Mouse (Mus musculus) embryonic facial prominence, embryonic 13.5 days (tissue): ENCODE data around the gene Slc7a5. TPM values are rescaled to one million over a fixed set of nuclear protein-coding genes. Genes with fewer than 3 reads are reported as not detected.

Experiments
- ATAC-seq: fragments of 200-750 bp; cut with Nextera tagmentation; 2 replicates; pipeline ENCODE4 v1.8.0; 2017; ENCODE audit warnings: low read depth; ENCODE audit not compliant: insufficient number of reproducible peaks, insufficient read depth, low FRiP score, low TSS enrichment
- H3K27ac ChIP-seq: fragments of 300-500 bp; sonication (generic); 2 replicates; pipeline ENCODE4 v1.5.1; 2015; ENCODE audit warnings: moderate library complexity, mild to moderate bottlenecking, inconsistent platforms
- H3K27me3 ChIP-seq: fragments of 300-500 bp; sonication (generic); 2 replicates; pipeline ENCODE4 v1.6.1; 2015; ENCODE audit warnings: mild to moderate bottlenecking, inconsistent platforms
- H3K36me3 ChIP-seq: fragments of 300-500 bp; sonication (generic); 2 replicates; pipeline ENCODE4 v1.6.1; 2015; ENCODE audit warnings: mild to moderate bottlenecking, inconsistent platforms
- H3K4me1 ChIP-seq: fragments of 300-500 bp; sonication (generic); 2 replicates; pipeline ENCODE4 v1.6.1; 2015; ENCODE audit warnings: inconsistent platforms
- H3K4me2 ChIP-seq: fragments of 300-500 bp; sonication (generic); 2 replicates; pipeline ENCODE4 v1.6.1; 2015; ENCODE audit warnings: moderate library complexity, mild to moderate bottlenecking, inconsistent platforms
- H3K4me3 ChIP-seq: fragments of 300-500 bp; sonication (generic); 2 replicates; pipeline ENCODE4 v1.5.1; 2015; ENCODE audit warnings: mild to moderate bottlenecking, inconsistent platforms
- H3K9ac ChIP-seq: fragments of 300-500 bp; sonication (generic); 2 replicates; pipeline ENCODE4 v1.6.1; 2015; ENCODE audit warnings: mild to moderate bottlenecking, inconsistent platforms
- H3K9me3 ChIP-seq: fragments of 300-500 bp; sonication (generic); 2 replicates; pipeline ENCODE4 v1.6.1; 2016; ENCODE audit warnings: inconsistent platforms
- WGBS: fragments of 180-500 bp; shearing (Covaris S2); methylation state at CpG from one replicate; pipeline ENCODE4 v1.1.7; 2015; ENCODE audit warnings: mixed read lengths; 5-methylcytosine and 5-hydroxymethylcytosine counted together
- polyA plus RNA-seq: library from polyadenylated mRNA; unstranded; fragments of >200 nt; fragmentation: Nextera tagmentation; extraction: Ambion mirVana; gene quantifications from 2 replicates; pipeline ENCODE4 v1.2.1, GENCODE M21; 2015

Slc7a5 gene
- polyA plus RNA-seq, 1 experiment from 2014 or later = 18.3 TPM

- peaks cover 7% of the 10 kb centered on the region for H3K4me1 ChIP-seq
- no peaks in the 10 kb centered on the region for H3K27me3 ChIP-seq
- no peaks in the 10 kb centered on the region for H3K36me3 ChIP-seq
- no peak overlapping the region for H3K27ac ChIP-seq
- WGBS = 41% methylated on average over 4 of the region's 4 CpGs
- no peak overlapping the region for H3K4me2 ChIP-seq
- no peak overlapping the region for H3K4me3 ChIP-seq
- H3K9ac ChIP-seq = no peak overlapping the region
- no peak for ATAC-seq
- H3K9me3 ChIP-seq = no peaks in the 10 kb centered on the region
These were observed 27.0 kb upstream of the Slc7a5 start for GRCm38 (mm10) chr8:121934506-121934905.

DNA sequence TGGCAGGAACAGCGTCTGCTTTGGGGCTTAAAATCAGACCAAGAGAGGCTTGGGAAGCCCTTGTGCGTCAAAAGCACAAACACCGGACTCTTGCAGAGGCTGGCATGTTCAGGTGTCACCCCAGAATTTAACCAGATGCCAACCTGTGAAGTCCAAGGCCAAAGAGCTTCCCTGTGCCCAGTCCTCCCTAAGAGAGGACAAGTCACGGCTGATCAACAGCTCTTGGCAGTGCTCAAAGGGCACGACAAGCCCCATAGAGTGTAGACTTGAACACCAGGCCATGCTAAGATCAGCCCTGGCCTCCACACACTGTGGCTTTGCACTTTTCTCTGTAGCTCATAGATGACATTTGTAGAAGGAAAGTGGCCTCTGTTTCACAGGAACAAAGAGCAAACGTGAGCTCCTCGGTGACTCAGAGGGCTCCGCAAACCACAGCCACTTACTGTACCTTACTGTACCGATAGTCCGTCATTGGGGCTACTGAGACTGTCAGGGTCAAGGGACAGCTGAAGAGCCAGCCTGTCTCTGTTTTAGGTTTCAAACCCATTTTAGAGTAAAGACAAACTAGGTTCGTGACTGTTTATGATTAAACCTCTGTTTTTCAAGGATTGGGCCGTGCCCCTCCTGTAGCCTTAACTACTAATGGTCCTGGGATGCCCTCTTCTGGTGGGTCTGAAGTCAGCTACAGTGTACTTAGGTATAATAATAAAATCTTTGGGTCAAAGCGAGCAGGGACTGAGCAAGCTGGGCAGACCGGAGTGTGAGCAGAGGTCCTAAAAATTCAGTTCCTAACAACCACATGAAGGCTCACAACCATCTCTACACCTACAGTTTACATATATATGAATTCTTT is 25.4 kb upstream of the Slc7a5 start:
- ATAC-seq = no peak

DNA sequence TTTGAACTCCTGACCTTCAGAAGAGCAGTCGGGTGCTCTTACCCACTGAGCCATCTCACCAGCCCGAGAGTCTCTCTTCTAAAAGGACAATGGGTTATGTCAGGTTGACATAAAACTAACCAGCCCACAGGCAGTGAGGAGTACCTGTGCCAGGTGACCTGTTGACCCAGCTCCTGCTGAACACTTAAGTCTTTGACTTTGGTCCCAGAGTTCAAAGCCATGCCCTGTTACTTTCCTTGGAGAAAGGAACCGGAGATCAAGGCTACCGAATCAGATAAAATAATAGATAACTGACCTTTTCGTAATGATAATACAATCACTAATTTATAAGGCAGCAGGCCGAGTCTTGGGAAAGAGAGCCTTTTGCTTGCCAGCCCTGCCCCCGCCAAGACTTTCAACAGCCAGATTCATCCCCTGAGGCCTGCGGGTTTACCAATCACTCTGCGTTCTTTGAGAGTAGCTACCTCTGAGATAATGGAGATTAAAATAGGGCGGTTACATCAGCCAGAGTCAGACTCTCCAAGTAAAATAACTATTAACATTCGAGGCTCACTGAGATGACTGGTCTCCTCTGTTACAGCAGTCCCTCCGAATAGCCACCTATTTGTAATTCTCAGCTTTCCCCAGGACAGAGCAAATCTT is 24.7 kb upstream of the Slc7a5 start:
- no peak overlapping the region for H3K4me3 ChIP-seq
- H3K27me3 ChIP-seq = no peaks in the 10 kb centered on the region
- H3K27ac ChIP-seq = no peak overlapping the region
- no peak for ATAC-seq
- H3K9me3 ChIP-seq = no peaks in the 10 kb centered on the region
- 68% methylated on average over 12 of the region's 12 CpGs for WGBS
- no peak overlapping the region for H3K9ac ChIP-seq
- H3K4me2 ChIP-seq = no peak overlapping the region
- no peaks in the 10 kb centered on the region for H3K36me3 ChIP-seq
- peaks cover 7% of the 10 kb centered on the region for H3K4me1 ChIP-seq

More for the DNA sequence above, 25.4 kb upstream of the Slc7a5 start:
- no peaks in the 10 kb centered on the region for H3K36me3 ChIP-seq
- WGBS = 81% methylated on average over 14 of the region's 14 CpGs
- no peak overlapping the region for H3K4me3 ChIP-seq
- H3K9me3 ChIP-seq = no peaks in the 10 kb centered on the region
- no peaks in the 10 kb centered on the region for H3K27me3 ChIP-seq
- no peak overlapping the region for H3K27ac ChIP-seq
- H3K4me2 ChIP-seq = no peak overlapping the region
- no peak overlapping the region for H3K9ac ChIP-seq
- peaks cover 7% of the 10 kb centered on the region for H3K4me1 ChIP-seq

DNA sequence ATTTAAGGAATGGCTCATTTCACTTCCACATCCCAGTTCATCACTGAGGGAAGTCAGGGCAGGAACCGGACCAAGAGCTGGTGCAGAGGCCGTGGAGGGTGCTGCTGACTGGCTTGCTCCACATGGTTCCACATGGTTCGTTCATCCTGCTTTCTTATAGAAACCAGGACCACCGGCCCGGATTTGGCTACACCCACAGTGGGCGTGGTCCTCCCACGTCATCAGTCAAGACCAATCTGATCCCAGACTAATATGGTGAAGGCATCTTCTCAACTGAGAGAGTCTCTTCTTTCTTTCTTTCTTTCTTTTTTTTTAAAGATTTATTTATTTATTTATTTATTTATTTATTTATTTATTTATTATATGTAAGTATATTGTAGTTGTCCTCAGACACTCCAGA is 24.1 kb upstream of the Slc7a5 start:
- no peak for ATAC-seq
- no peak overlapping the region for H3K9ac ChIP-seq

DNA sequence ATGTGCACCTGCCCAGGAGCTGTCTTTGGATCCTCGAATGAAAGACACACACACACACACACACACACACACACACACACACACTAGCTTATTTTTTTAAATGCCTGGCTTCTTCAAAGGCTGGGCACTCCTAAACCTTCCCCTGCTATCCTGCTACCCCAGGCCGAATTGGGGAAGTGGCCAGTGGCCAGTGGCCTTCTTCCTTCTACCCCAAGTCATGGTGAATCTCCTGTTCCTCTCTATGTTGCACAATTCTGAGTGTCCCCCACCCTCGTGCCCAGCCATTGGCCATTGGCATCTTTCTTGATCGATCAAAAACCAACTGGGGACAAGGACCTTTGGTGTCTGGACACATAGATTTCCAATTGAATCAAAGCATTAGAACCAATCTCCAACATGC is 22.6 kb upstream of the Slc7a5 start:
- no peak overlapping the region for H3K9ac ChIP-seq
- no peak overlapping the region for H3K27ac ChIP-seq
- no peaks in the 10 kb centered on the region for H3K27me3 ChIP-seq
- H3K4me2 ChIP-seq = no peak overlapping the region
- H3K4me1 ChIP-seq = peaks cover 1% of the 10 kb centered on the region; the same call in 1 of the 2 replicates
- H3K9me3 ChIP-seq = no peaks in the 10 kb centered on the region
- ATAC-seq = no peak
- no peak overlapping the region for H3K4me3 ChIP-seq
- 83% methylated on average over 4 of the region's 4 CpGs for WGBS
- no peaks in the 10 kb centered on the region for H3K36me3 ChIP-seq

More for the DNA sequence above, 24.1 kb upstream of the Slc7a5 start:
- WGBS = 76% methylated on average over 7 of the region's 7 CpGs
- Histone ChIP-seq H3K4me2 (no peak overlapping the region), H3K36me3 (no peaks in the 10 kb centered on the region), H3K9me3 (no peaks in the 10 kb centered on the region), H3K4me3 (no peak overlapping the region), H3K27me3 (no peaks in the 10 kb centered on the region), H3K4me1 (peaks cover 7% of the 10 kb centered on the region), H3K27ac (no peak overlapping the region)

DNA sequence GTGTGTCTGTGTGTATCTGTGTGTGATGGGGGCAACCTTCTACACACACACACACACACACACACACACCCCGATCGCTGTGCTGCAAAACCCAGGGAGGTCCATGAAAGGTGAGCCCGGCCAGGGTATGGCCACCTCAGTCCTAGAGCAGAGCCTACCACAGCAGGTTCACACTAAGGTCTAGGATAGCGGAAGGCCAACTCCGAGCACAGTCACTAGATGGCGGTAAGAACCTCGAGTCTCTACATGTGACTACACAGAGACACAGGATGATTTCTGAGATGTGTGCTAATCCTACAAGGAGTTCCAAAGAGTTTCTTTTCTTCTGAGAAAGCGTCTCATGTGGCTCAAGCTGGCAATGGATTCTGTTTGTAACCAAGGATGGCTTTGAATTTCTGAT is 19.8 kb upstream of the Slc7a5 start:
- Histone ChIP-seq H3K27me3 (no peaks in the 10 kb centered on the region), H3K27ac (no peak overlapping the region), H3K9me3 (no peaks in the 10 kb centered on the region), H3K4me3 (no peak overlapping the region), H3K9ac (no peak overlapping the region), H3K4me1 (no peaks in the 10 kb centered on the region), H3K36me3 (no peaks in the 10 kb centered on the region), H3K4me2 (no peak overlapping the region)
- WGBS = 41% methylated on average over 8 of the region's 8 CpGs
- ATAC-seq = no peak

DNA sequence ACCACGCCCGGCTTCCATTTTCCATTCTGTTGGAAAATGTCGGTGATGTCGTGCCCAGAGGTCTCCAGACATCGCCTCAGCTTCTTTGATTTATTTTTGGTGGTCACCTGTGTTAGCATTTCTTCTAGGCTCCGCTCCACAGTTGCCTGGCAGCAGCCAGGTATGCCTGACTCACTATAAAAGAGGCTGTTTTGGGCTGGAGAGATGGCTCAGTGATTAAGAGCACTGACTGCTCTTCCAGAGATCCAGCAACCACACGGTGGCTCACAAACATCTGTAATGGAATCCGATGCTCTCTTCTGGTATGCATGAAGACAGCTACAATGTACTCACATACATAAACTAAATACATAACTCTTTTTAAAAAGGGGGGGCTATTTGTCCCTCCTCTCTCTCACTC is 18.8 kb upstream of the Slc7a5 start:
- Histone ChIP-seq H3K4me3 (no peak overlapping the region), H3K27ac (no peak overlapping the region), H3K36me3 (no peaks in the 10 kb centered on the region), H3K9ac (no peak overlapping the region), H3K9me3 (no peaks in the 10 kb centered on the region), H3K4me1 (peaks cover 4% of the 10 kb centered on the region; the same call in 1 of the 2 replicates), H3K4me2 (no peak overlapping the region), H3K27me3 (no peaks in the 10 kb centered on the region)
- no peak for ATAC-seq
- WGBS = 65% methylated on average over 8 of the region's 8 CpGs

- H3K27ac ChIP-seq = no peak overlapping the region
- 31% methylated on average over 10 of the region's 10 CpGs for WGBS
- ATAC-seq = no peak
- H3K4me2 ChIP-seq = no peak overlapping the region
- H3K27me3 ChIP-seq = no peaks in the 10 kb centered on the region
- H3K36me3 ChIP-seq = no peaks in the 10 kb centered on the region
- H3K9me3 ChIP-seq = no peaks in the 10 kb centered on the region
- H3K4me1 ChIP-seq = peaks cover 4% of the 10 kb centered on the region; the same call in 1 of the 2 replicates
- H3K4me3 ChIP-seq = no peak overlapping the region
- no peak overlapping the region for H3K9ac ChIP-seq
These were observed 18.1 kb upstream of the Slc7a5 start for GRCm38 (mm10) chr8:121925624-121926023.

DNA sequence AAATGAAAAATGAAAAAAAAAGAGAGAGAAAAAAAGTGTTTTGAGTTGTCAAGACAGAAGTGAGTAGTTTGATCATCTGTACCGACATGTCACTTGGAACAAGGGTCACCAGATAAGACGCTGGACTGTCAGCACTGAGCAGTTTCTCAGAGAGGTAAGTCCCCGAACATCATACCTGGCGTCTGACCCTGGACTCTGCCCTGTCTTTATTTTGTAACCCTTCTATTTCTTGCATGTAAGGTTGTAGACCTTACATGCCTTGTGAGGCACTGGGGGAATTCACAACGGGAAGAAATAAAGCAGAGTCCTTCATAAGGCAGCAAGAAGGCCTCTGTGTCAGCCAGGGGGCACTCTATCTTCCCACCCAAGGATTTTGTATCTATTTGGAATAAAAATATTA is 17.2 kb upstream of the Slc7a5 start:
- WGBS = 85% methylated on average over 5 of the region's 5 CpGs
- ATAC-seq = no peak

DNA sequence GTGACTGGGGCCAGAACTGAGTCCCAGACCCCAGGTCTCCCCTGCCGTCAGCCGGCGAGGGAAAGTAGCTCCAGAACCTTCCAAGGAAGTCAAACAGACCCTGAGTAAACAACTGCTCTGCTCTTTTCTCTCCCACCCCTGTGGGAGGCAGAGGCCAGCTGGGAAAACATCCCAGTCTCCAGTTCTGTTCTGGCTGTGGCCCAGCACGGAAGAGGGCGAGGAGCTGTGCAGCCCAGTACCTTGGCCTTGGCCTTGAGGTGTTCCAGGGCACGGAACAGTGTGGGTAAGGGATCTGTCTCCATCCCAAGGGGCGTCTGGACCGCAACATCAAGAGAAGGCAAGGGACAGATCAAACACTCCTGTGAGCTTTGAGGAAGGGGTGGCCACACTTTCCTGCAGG is 14.6 kb upstream of the Slc7a5 start:
- Histone ChIP-seq H3K9ac (no peak overlapping the region), H3K36me3 (no peaks in the 10 kb centered on the region), H3K9me3 (no peaks in the 10 kb centered on the region), H3K27ac (no peak overlapping the region), H3K4me3 (no peak overlapping the region), H3K4me1 (peaks cover 8% of the 10 kb centered on the region; the same call in 1 of the 2 replicates), H3K27me3 (no peaks in the 10 kb centered on the region), H3K4me2 (no peak overlapping the region)
- WGBS = 76% methylated on average over 8 of the region's 8 CpGs
- ATAC-seq = no peak

More for the DNA sequence above, 17.2 kb upstream of the Slc7a5 start:
- Histone ChIP-seq H3K27me3 (no peaks in the 10 kb centered on the region), H3K27ac (no peak overlapping the region), H3K4me3 (no peak overlapping the region), H3K9ac (no peak overlapping the region), H3K4me1 (peaks cover 7% of the 10 kb centered on the region; the same call in 1 of the 2 replicates), H3K4me2 (no peak overlapping the region), H3K9me3 (no peaks in the 10 kb centered on the region), H3K36me3 (no peaks in the 10 kb centered on the region)

DNA sequence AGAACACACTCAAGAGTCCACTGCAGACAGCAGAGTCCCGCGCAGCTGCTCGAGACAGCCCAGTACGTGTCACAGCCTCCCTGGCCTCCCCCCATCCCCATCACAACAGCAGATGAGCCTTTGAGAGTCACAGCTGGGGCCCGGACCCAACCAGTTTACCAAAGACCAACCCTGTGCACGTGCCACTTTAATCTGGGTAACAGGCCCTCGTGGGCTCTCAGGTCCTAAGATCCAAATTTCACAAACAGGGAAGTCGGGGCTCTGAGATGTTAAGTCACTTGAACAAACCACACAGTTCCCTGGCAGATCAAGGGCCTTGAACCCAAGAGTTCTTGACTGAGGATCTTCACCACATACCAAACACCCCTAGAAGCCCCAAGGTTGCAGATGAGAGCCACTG is 14.1 kb upstream of the Slc7a5 start:
- H3K36me3 ChIP-seq = no peaks in the 10 kb centered on the region
- no peak for ATAC-seq
- no peaks in the 10 kb centered on the region for H3K27me3 ChIP-seq
- no peaks in the 10 kb centered on the region for H3K9me3 ChIP-seq
- peaks cover 8% of the 10 kb centered on the region; the same call in 1 of the 2 replicates for H3K4me1 ChIP-seq
- no peak overlapping the region for H3K9ac ChIP-seq
- H3K4me2 ChIP-seq = no peak overlapping the region
- 87% methylated on average over 8 of the region's 8 CpGs for WGBS
- H3K27ac ChIP-seq = no peak overlapping the region
- no peak overlapping the region for H3K4me3 ChIP-seq

DNA sequence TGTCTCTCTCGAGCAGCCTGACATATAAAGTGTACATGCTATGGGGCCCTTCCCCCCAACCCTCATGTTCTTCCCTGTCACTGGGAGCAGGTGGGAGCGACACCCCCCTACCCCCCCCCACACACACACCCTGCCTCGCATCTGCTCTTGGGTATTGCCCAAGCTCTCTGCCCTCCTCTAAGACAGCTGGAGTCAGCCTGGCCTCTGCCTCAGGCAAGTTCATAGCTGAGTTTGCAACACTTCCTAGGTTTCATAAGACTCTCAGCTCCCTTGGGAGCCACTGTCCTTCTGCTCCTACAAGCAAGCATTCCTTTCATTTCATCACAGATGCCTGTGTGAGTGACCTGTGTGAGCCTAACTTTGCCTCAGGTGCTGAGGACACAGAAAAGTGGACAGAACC is 12.2 kb upstream of the Slc7a5 start:
- Histone ChIP-seq H3K9ac (no peak overlapping the region), H3K27me3 (no peaks in the 10 kb centered on the region), H3K9me3 (no peaks in the 10 kb centered on the region), H3K36me3 (no peaks in the 10 kb centered on the region), H3K4me1 (peaks cover 8% of the 10 kb centered on the region; the same call in 1 of the 2 replicates), H3K4me2 (no peak overlapping the region), H3K4me3 (no peak overlapping the region), H3K27ac (no peak overlapping the region)
- 46% methylated on average over 3 of the region's 3 CpGs for WGBS
- no peak for ATAC-seq
